Mouse (Mus musculus) T-helper 1 cell (primary cell): ENCODE measurements around the gene C1qtnf2.

ENCODE experiments used
- in situ Hi-C: fragments of 300-600 bp; cut with MboI, MseI; formaldehyde crosslinking; loops from one replicate; pipeline ENCODE4 v1.15.1; 2025; ENCODE audit warnings: high pct_unique_total_duplicates

C1qtnf2 gene

GRCm38 (mm10) chr11:43474225-43474774, at the start of gene C1qtnf2:
Gene C1qtnf2 (plus strand): TSS chr11:43474276.
- in situ Hi-C loops: no loop called here

- in situ Hi-C loops: no loop called here
Measured at GRCm38 (mm10) chr11:43424386-43424785, 49.7 kb upstream of the C1qtnf2 start.

GRCm38 (mm10) chr11:43425166-43425709, 48.8 kb upstream of the C1qtnf2 start:
- in situ Hi-C loops: no loop called here

- in situ Hi-C loops: no loop called here
Measured at GRCm38 (mm10) chr11:43425824-43426413, 48.2 kb upstream of the C1qtnf2 start, which contains the start of gene Pttg1. Gene Pttg1 (minus strand): TSS chr11:43426251.

- in situ Hi-C loops: no loop called here
Measured at GRCm38 (mm10) chr11:43426414-43426884, 47.6 kb upstream of the C1qtnf2 start.

GRCm38 (mm10) chr11:43433254-43434023, 40.6 kb upstream of the C1qtnf2 start, which contains the start of gene Slu7:
Gene Slu7 (plus strand): TSS chr11:43433744.
- in situ Hi-C loops: no loop called here

- in situ Hi-C loops: no loop called here
Measured at GRCm38 (mm10) chr11:43434024-43434407, 40.1 kb upstream of the C1qtnf2 start.

- in situ Hi-C loops: no loop called here
Measured at GRCm38 (mm10) chr11:43441121-43441520, 33.0 kb upstream of the C1qtnf2 start.

- in situ Hi-C loops: no loop called here
Measured at GRCm38 (mm10) chr11:43443183-43443582, 30.9 kb upstream of the C1qtnf2 start.

- in situ Hi-C loops: no loop called here
Measured at GRCm38 (mm10) chr11:43449916-43450315, 24.2 kb upstream of the C1qtnf2 start.

GRCm38 (mm10) chr11:43451322-43451721, 22.8 kb upstream of the C1qtnf2 start:
- in situ Hi-C loops: no loop called here

GRCm38 (mm10) chr11:43452266-43452665, 21.8 kb upstream of the C1qtnf2 start:
- in situ Hi-C loops: no loop called here

- in situ Hi-C loops: no loop called here
Measured at GRCm38 (mm10) chr11:43463204-43463603, 10.9 kb upstream of the C1qtnf2 start.

- in situ Hi-C loops: no loop called here
Measured at GRCm38 (mm10) chr11:43470118-43470517, 4.0 kb upstream of the C1qtnf2 start.

GRCm38 (mm10) chr11:43470881-43471820, 2.9 kb upstream of the C1qtnf2 start:
- in situ Hi-C loops: no loop called here

- in situ Hi-C loops: no loop called here
Measured at GRCm38 (mm10) chr11:43473115-43473514, 961 bp upstream of the C1qtnf2 start.

GRCm38 (mm10) chr11:43473635-43474224, 346 bp upstream of the C1qtnf2 start:
- in situ Hi-C loops: no loop called here

- in situ Hi-C loops: no loop called here
Measured at GRCm38 (mm10) chr11:43479376-43479775, 5.3 kb downstream of the C1qtnf2 start.

GRCm38 (mm10) chr11:43480561-43480960, 6.5 kb downstream of the C1qtnf2 start:
- in situ Hi-C loops: no loop called here

- in situ Hi-C loops: no loop called here
Measured at GRCm38 (mm10) chr11:43481672-43482522, 7.8 kb downstream of the C1qtnf2 start.
